Mouse (Mus musculus) cerebellum, adult 8-10 months (tissue): ENCODE data around the gene Igf2bp2.

ENCODE experiments used
- DNase-seq: peaks from one replicate; pipeline ENCODE4 v3.0.0; 2022

Gene Igf2bp2

DNA sequence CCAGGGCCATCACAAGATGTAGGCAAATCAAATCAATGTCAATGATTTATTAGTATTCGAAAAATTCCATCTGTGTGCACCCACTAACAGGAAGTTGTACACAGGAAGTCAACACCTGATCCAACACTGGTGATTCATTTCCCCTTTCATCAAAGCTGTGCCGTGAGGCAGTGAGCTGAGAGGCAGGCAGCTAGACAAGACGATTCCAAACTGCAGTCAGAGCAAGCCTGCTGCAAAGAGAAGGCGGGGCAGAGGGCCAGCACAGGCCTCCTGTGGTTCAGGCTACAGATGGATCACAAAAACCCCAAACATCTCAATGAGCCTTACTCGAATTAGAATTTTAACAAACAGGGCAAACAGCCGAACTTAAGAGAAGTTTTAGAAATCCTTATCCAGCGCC is 65.4 kb downstream of the Igf2bp2 start:
- DNase-seq, result no peak

- DNase-seq, result no peak
These were observed 67.3 kb downstream of the Igf2bp2 start for GRCm38 (mm10) chr16:22095751-22096150.

DNA sequence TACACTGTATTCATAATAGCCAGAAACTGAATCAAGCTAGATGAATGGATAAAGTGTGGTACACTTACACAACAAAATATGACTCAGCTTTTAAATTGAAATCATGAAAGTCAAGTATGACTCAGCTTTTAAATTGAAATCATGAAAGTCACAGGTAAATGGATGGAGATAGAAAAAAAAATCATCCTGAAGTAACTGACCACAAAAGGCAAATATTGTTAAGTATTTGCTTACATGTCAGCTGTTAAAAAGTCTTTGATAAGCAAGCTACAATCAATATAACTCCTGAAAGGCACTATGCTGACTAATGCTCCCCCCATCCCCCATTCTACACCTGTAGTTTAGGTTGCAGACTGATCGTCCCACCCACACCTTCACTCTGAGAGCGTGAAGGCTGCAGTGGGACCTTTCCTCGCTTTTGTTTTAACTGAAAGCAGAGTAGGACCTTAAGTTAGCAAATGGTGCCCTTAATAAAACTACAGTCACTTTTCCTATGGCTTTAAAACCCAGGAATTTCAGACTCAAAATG is 71.8 kb downstream of the Igf2bp2 start:
- DNase-seq, result no peak

DNA sequence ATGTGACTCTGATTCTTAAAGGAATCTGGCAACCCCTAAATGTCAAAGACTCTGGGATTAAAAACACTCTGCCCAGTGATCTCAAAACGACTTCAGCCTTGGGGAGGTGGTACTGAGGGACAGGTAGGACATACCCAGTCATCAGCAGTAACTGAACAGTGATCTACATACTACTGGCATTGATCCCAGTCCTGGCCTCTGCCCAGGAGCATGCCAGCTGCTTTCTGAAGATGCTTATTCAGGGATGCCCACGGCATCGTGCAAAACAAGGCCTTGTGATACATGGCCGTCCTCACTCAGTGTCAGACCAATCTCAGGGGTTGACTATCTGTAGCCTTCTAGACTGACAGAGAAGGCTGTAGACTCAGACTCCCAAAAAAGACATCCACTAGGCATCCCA is 77.7 kb downstream of the Igf2bp2 start:
- DNase-seq, result no peak

GRCm38 (mm10) chr16:22080125-22080710 is 82.9 kb downstream of the Igf2bp2 start:
- no peak for DNase-seq

DNA sequence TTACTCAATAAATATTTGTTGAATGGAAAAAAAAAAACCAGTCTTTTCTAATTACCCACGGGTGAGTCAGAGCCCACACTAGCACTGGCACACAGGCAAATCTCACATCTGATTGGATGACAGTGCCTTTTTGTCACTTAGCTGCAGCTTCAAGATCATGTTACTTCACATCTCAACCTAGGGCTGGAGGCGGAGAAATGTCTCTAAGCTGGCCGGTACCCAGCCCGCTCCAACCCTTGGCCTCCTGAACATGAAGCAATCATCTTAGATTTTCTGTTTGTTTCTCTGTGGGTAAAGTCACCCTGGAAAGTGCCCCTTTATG is 86.5 kb downstream of the Igf2bp2 start:
- no peak for DNase-seq

DNA sequence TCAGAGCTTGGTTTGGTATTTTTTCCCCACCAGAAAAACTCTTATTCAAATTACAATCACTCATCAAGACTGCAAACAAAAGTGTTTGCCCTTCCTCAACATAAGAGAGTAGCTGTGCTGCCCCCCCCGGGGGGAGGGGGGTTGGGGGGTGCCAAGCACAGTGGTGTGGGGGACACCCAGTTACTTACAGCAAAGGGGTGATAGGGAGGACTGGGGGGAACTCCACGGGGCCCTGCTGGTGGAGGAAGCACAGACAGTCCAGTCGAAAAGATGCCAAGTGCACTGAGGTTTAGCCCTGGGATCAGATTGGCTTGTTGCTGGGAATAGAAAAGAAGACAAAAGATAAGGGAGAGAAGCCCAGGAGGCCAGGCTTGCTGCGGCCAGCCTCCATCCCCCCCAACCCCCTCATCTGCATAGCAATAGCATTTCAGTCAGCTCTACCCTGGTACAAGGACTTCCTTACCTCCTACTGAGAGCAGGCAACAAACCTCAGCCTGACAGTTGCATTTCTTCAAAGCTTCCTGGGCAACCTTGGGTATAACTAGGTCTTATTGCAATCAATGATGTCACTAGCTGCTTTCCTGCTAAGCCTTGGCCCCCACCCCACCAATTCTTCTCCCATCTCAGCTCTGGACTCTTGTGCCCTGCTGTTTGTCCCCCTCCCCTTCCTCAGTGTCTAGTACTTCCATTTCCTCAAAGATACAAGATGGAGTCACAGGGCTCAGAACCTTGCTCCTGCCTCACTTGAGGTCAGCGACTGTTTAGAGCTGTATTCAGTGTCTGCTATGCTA is 87.1 kb downstream of the Igf2bp2 start:
- no peak for DNase-seq

DNA sequence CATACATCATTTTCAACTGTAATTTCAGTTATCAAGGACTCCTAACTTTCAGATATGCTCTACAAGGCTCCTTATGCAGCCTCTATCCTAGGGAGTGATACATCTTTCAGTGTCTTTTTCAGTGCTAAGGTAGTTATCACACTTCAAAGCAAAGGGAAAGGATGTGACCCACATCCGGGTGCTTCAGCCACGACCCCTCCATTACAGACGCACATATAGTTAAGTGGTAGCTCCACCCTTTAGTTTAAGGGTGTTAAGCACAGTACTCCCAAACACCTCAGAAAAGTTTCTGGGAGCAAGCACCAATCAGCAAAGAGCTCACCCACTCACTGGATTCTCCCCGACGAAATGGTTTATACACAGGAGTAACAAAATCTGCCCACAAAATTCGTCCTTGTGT is 88.0 kb downstream of the Igf2bp2 start:
- DNase-seq, result no peak

DNA sequence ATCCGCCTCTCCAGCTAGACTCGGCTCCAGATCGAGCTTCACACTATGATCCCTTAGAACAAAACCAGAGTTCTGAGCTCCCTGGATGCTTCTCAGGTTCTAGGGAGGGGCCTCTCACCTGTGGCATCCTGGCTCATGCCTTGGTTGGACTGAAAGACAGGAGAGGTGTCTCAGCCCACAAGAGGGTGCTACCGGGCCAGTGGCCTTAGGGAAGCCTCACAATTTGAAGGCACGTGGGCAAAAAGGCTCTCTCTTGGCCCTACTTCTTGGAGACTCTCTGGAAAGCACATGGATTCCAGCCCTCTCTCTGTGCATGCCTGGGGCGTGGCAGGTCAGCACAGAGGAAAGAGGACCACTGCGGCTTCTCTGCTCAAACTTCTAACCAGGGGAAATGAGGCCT is 91.7 kb downstream of the Igf2bp2 start:
- DNase-seq, result no peak

- DNase-seq, result no peak
These were observed 95.7 kb downstream of the Igf2bp2 start for GRCm38 (mm10) chr16:22067406-22067805.

GRCm38 (mm10) chr16:22065536-22065935 is 97.6 kb downstream of the Igf2bp2 start:
- no peak for DNase-seq

DNA sequence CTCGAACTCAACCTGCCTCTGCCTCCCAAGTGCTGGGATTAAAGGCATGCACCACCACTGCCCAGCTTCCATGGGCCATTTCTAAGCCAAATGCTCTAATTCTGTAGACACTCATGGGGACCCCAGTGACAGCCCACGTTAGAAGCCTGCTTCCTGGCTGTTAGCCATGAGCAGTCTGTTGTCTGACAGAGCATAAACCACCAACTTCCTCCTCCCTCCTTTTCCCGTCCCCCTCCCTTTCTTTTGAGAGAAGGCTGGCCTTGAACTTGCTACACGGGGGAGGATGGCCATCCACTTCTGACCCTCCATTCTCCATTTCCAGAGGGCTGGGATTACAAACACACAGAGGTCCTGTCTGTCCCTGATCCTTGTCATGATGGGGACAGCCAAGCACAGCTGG is 100.8 kb downstream of the Igf2bp2 start:
- no peak for DNase-seq

DNA sequence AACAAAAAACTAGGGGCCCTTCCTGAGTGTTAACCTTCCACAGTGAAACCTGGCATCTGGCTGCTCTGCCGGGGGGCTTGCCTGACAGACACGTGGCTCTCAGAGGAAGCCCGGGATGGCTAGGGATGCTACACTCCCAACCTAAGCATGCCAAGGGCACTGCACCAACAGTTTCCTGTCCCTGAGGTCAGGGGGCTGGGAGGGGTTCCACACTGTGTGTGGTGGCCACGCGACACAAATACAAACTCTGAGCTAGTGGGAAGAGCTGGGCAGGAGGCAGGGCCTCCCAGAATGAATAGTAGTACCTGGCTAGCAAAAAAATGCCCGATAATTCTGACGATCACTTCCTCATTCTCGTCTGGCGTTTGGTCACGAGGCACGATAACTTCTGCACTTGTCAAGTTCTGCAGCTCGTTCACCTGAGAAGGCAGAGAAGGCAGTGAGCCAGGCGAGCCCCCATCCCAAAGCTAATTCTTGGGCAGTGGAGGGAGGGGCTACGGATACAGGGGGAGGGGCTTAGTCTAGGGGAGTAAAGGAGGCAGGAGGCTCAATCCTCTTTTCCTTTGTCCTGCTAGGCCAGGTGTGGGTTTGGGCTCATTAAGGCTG is 101.4 kb downstream of the Igf2bp2 start:
- no peak for DNase-seq

- no peak for DNase-seq
These were observed 102.7 kb downstream of the Igf2bp2 start for GRCm38 (mm10) chr16:22060416-22060815.

- DNase-seq, result no peak
These were observed 104.2 kb downstream of the Igf2bp2 start for GRCm38 (mm10) chr16:22058871-22059270.

- DNase-seq, result no peak
These were observed 105.6 kb downstream of the Igf2bp2 start for GRCm38 (mm10) chr16:22057498-22057897.

DNA sequence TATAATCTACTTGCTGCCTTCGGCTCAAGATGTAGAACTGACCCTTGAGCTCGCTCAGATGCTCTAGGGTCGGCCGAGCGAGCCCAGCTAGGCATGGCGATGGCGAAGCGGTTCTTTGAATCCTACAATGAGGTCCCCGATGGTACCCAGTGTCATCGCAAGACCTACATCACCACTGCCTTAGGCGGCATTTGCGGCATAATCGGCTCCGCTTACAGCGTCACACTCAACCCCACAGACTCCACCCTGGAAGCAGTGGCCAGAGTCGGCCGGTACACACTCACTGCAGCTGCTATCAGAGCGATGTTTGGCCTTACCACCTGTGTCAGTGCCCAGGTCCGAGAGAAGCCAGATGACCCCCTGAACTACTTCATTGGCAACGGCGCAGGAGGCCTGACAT is 109.7 kb downstream of the Igf2bp2 start:
- DNase-seq, result no peak

GRCm38 (mm10) chr16:22046739-22047366 is 116.2 kb downstream of the Igf2bp2 start:
- DNase-seq, result no peak

GRCm38 (mm10) chr16:22045930-22046329 is 117.2 kb downstream of the Igf2bp2 start:
- DNase-seq, result no peak

GRCm38 (mm10) chr16:22043830-22044229 is 119.3 kb downstream of the Igf2bp2 start:
- no peak for DNase-seq

GRCm38 (mm10) chr16:22039978-22040377 is 123.1 kb downstream of the Igf2bp2 start:
- no peak for DNase-seq

DNA sequence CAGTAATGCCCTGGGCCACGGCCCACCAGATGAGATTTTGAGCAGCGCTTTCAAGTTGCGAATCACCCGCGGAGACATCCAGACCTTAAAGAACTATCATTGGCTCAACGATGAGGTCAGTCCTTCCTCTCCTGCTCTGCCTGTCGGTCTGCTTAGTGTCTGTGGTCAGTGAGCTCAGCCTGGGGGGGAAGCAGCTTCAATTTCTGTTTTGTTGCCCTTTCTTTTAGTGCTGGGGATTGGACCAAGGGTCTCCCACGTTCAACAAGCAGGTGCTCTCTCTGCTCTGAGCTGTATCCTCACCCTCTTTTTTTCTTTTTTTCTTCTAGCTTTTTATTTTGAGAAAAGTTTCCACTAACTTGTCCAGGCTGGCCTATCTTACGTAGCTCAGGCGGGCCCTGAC is 124.5 kb downstream of the Igf2bp2 start:
- no peak for DNase-seq

GRCm38 (mm10) chr16:22027474-22027873 is 135.6 kb downstream of the Igf2bp2 start:
- DNase-seq, result no peak

- no peak for DNase-seq
These were observed 141.0 kb downstream of the Igf2bp2 start for GRCm38 (mm10) chr16:22022122-22022521.
